Mouse (Mus musculus) regulatory T cell (primary cell): ENCODE measurements at regions not wholly inside any gene's neighbourhood (a gene's known extent, or its start where the extent isn't known, plus 50 kb on each side); places are given as distances from the start of the nearest gene placed in this dataset.
"Not testable (repeated sequence)": the region's sequence is repeated elsewhere in the genome, so short reads cannot be mapped to it uniquely, and the experiment has no call there.

ENCODE experiments used
- in situ Hi-C: fragments of 300-600 bp; cut with MboI, MseI; formaldehyde crosslinking; loops from one replicate; pipeline ENCODE4 v1.15.1; 2025; ENCODE audit warnings: high pct_unique_total_duplicates

- in situ Hi-C loops, result not testable (repeated sequence)
Observed at GRCm38 (mm10) chr16:56323828-56324227, 119.7 kb downstream of the Impg2 start.

DNA sequence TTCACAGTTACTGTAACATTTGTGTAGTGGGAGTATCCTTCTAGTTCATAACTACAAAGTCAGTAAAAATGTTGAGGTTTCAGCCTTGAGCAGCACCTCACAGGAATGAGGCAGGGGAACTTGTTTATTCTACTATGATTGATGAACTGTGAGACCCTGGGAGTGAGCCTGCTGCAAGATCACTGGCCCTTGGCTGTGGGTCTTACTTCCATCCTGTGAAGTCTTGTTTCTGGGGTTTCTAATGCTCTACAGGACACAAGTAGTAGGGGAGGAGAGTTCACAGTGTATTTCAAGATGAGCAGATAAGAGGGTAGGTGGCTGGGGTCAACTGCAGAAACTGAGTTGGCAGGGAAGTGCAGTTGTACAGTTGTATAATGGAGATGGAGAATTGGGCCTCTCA lies 128.3 kb upstream of the Abi3bp start:
- in situ Hi-C loops, result no loop called here

- in situ Hi-C loops, result no loop called here
Observed at GRCm38 (mm10) chr16:56352888-56353287, 124.8 kb upstream of the Abi3bp start.

DNA sequence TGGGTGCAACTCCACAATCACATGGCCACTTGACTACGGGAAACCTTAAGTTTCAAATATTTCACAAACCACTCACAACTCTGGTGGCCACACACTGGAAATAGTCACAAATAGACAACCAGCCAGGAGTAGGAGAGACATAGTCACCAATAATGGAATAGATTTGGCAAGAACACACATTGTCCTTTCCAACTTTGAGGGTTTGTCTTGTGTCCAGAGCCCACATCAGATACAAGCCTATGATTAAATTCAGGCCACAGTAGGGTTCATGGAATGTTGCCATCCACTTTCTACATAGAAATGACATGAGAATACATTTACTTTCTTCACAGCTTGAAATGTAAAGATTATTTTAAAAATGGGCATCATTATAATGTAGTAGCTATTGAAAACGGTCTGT lies 118.6 kb upstream of the Abi3bp start:
- in situ Hi-C loops, result no loop called here

GRCm38 (mm10) chr16:56360992-56361391 lies 116.7 kb upstream of the Abi3bp start:
- in situ Hi-C loops, result no loop called here

GRCm38 (mm10) chr16:56378356-56378755 lies 99.3 kb upstream of the Abi3bp start:
- in situ Hi-C loops, result no loop called here

DNA sequence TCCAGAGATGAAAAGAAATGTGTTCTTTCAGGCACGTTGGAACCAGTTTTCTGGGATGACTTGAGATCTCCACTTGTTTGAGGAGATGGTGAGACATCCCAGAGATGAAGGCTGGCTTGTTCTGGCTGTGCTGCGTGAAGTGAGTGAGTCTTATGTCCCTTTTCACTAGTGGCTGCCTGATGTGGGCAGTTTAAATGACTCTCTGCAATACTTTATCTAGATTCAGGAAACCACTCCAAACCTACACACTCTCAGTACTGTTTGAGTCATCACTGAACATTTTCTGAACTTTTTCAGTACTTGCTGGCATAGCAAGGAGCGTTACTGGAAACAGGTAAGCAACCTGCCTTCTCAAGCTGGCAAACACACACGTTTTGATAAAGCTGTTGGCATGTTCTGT lies 97.0 kb upstream of the Abi3bp start:
- in situ Hi-C loops, result no loop called here

GRCm38 (mm10) chr16:56386539-56386938 lies 91.1 kb upstream of the Abi3bp start:
- in situ Hi-C loops, result no loop called here

GRCm38 (mm10) chr16:56392843-56393242 lies 84.8 kb upstream of the Abi3bp start:
- in situ Hi-C loops, result loop anchor here (10.0 kb wide), 1 partner anchor 468 kb away; no protein-coding TSS in a partner anchor

GRCm38 (mm10) chr16:56396586-56396985 lies 81.1 kb upstream of the Abi3bp start:
- in situ Hi-C loops, result loop anchor here (10.0 kb wide), 1 partner anchor 472 kb away; no protein-coding TSS in a partner anchor

- in situ Hi-C loops, result loop anchor here (10.0 kb wide), 1 partner anchor 475 kb away; no protein-coding TSS in a partner anchor
Observed at GRCm38 (mm10) chr16:56399541-56399940, 78.1 kb upstream of the Abi3bp start.

DNA sequence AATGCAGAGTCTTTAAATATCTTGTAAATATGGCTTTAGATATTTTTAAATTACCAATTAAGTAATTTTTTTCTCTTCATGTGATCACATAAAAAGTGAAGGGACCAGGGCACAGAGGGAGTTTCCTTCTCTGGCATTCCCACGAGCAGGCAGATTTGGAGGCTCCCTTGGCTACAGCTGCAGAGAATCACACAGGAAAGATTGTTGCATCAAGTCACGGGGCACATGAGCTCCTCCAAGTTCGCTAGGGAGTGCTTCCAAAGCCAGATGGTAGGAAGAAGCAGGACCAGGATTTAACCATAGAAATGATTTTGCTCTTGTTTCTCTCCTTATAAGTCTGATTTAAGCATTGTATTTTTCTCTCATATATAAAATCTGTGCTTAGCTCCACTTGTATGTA lies 53.9 kb upstream of the Abi3bp start:
- in situ Hi-C loops, result no loop called here
